Mouse (Mus musculus) forebrain, embryonic 12.5 days (tissue): ENCODE data around the gene Uap1. TPM values are rescaled to one million over a fixed set of nuclear protein-coding genes. Genes with fewer than 3 reads are reported as not detected.

Source experiments
- polyA plus RNA-seq: library from polyadenylated mRNA; unstranded; fragments of >200 nt; fragmentation: Nextera tagmentation; extraction: Ambion mirVana; gene quantifications from 2 replicates; pipeline ENCODE4 v1.2.1, GENCODE M21; 2016

Gene Uap1
- polyA plus RNA-seq, 1 experiment from 2014 or later, result 60.5 TPM

Other genes starting within 250 kb of the Uap1 start
- gene Ccdc190, start 246.3 kb downstream of the Uap1 start, polyA plus RNA-seq, result 0.36 and 0.77 TPM in 2 replicates
- gene Hsd17b7, start 205.7 kb downstream of the Uap1 start, polyA plus RNA-seq, result 17.7 and 20.9 TPM in 2 replicates
- gene Ddr2, start 64.2 kb downstream of the Uap1 start, polyA plus RNA-seq, result 15.2 and 22.0 TPM in 2 replicates
- gene Uhmk1, start 40.4 kb upstream of the Uap1 start, polyA plus RNA-seq, result 14.3 and 14.8 TPM in 2 replicates
- gene Sh2d1b2, start 57.8 kb upstream of the Uap1 start, polyA plus RNA-seq, result not detected in 2 replicates
- 0.08 TPM in 1 of 2 replicates, not detected in the other for gene Sh2d1b1, start 102.4 kb upstream of the Uap1 start, polyA plus RNA-seq
- gene Gm7694, start 131.4 kb upstream of the Uap1 start, polyA plus RNA-seq, result 5.1 TPM in 2 replicates
- gene Spata46, start 133.8 kb upstream of the Uap1 start, polyA plus RNA-seq, result 1.5 and 2.1 TPM in 2 replicates